Mouse (Mus musculus) lung, postnatal 14 days (tissue): ENCODE measurements around the gene Hmgxb4.

Experiments used
- DNase-seq: peaks from one replicate; pipeline ENCODE4 v3.0.0; 2021

Gene Hmgxb4

GRCm38 (mm10) chr8:75078215-75078614 is 85.1 kb downstream of the Hmgxb4 start:
- DNase-seq, result no peak

DNA sequence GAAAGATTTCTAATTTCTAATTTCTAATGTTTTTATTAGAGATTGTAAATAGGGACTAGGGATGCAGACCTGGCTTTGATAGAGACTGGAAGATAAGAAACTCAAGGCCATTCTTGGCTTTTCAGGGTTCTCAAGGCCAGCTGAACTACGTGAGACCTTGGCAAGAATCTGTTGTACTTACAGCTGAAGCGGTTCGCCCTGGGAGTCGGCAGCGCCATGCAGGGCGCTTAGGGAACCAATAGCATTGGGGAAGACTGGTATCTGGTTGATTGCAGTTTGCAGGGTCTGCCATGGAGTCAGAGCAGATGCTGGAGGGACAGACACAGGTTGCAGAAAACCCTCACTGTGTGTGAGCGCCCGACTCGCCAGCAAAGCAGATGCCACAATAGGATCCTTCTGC is 85.7 kb downstream of the Hmgxb4 start:
- DNase-seq, result no peak
